ENCODE assay signal across 28 mouse cellular contexts in genomic region chr14:117122036-117122435, GRCm38 (mm10).
DNase-seq lines count a peak whose midpoint lies in the region; ATAC-seq and TF ChIP-seq lines count a peak whose summit lies in the region.
"Had no signal": no experiment of that assay in that cellular context is flagged by ENCODE, and none has a peak within 500 bp of the region (broad histone marks: within the 10 kb centered on the region; RNA-seq: fewer than 3 reads in every experiment).

No protein-coding gene starts in this region.

- H3K9ac ChIP-seq in hindbrain, postnatal 0 days (replicated peaks; ENCODE audit: low read length): no peak overlapping the region
- H3K9ac ChIP-seq in hindbrain, embryonic 16.5 days (ENCODE audit: low read depth, low read length): no peak overlapping the region
- no peak overlapping the region for H3K9ac ChIP-seq in midbrain, postnatal 0 days (replicated peaks; ENCODE audit: low read length, poor library complexity, severe bottlenecking)
- H3K9ac ChIP-seq in midbrain, embryonic 15.5 days: no peak overlapping the region
- H3K9ac ChIP-seq: embryonic facial prominence, embryonic 15.5 days; forebrain, embryonic 12.5 days; forebrain, postnatal 0 days; heart, embryonic 13.5 days; hindbrain, embryonic 15.5 days; intestine, embryonic 15.5 days; liver, embryonic 12.5 days; liver, postnatal 0 days; midbrain, embryonic 12.5 days had no signal

- WGBS in hindbrain, postnatal 0 days: 37% methylated on average over 1 of the region's 1 CpGs
- WGBS in hindbrain, embryonic 16.5 days: 52% methylated on average over 1 of the region's 1 CpGs
- 23% methylated on average over 1 of the region's 1 CpGs for WGBS in midbrain, postnatal 0 days
- 31% methylated on average over 1 of the region's 1 CpGs for WGBS in midbrain, embryonic 15.5 days

- no peak overlapping the region for H3K27ac ChIP-seq in hindbrain, postnatal 0 days
- H3K27ac ChIP-seq in hindbrain, embryonic 16.5 days (ENCODE audit: low read depth, low read length): no peak overlapping the region
- no peak overlapping the region for H3K27ac ChIP-seq in midbrain, postnatal 0 days (ENCODE audit: low read depth, low read length)
- H3K27ac ChIP-seq in midbrain, embryonic 15.5 days: no peak overlapping the region
- H3K27ac ChIP-seq: embryonic facial prominence, embryonic 15.5 days; forebrain, embryonic 12.5 days; heart, embryonic 13.5 days; hindbrain, embryonic 10.5 days; hindbrain, embryonic 15.5 days; intestine, embryonic 15.5 days; kidney, postnatal 0 days; liver, embryonic 12.5 days; midbrain, embryonic 12.5 days had no signal

- TF ChIP-seq CTCF in hindbrain, postnatal 0 days (IDR thresholded peaks at IDR 0.05; ENCODE audit: low read depth): no peak
- no peak for TF ChIP-seq CTCF in midbrain, postnatal 0 days (IDR thresholded peaks at IDR 0.05)

- H3K4me3 ChIP-seq in hindbrain, postnatal 0 days (ENCODE audit: low read length): no peak overlapping the region
- no peak overlapping the region for H3K4me3 ChIP-seq in hindbrain, embryonic 16.5 days (ENCODE audit: low read length)
- no peak overlapping the region for H3K4me3 ChIP-seq in midbrain, postnatal 0 days (ENCODE audit: low read depth, low read length)
- no peak overlapping the region for H3K4me3 ChIP-seq in midbrain, embryonic 15.5 days
- H3K4me3 ChIP-seq: embryonic facial prominence, embryonic 15.5 days; forebrain, embryonic 12.5 days; heart, embryonic 13.5 days; hindbrain, embryonic 10.5 days; hindbrain, embryonic 15.5 days; intestine, embryonic 15.5 days; liver, embryonic 12.5 days; megakaryocyte, embryonic 14.5 days; midbrain, embryonic 12.5 days had no signal

- no peaks in the 10 kb centered on the region for H3K9me3 ChIP-seq in hindbrain, postnatal 0 days (ENCODE audit: low read length)
- no peaks in the 10 kb centered on the region for H3K9me3 ChIP-seq in hindbrain, embryonic 16.5 days (ENCODE audit: control insufficient read depth, low read length)
- no peaks in the 10 kb centered on the region for H3K9me3 ChIP-seq in midbrain, postnatal 0 days (ENCODE audit: low read length)
- H3K9me3 ChIP-seq in midbrain, embryonic 15.5 days: no peaks in the 10 kb centered on the region
- H3K9me3 ChIP-seq: embryonic facial prominence, embryonic 15.5 days; forebrain, embryonic 12.5 days; heart, embryonic 13.5 days; hindbrain, embryonic 10.5 days; hindbrain, embryonic 15.5 days; intestine, embryonic 15.5 days; liver, embryonic 12.5 days; megakaryocyte, embryonic 14.5 days; midbrain, embryonic 12.5 days had no signal

- ATAC-seq in hindbrain, postnatal 0 days: no peak
- no peak for ATAC-seq in hindbrain, embryonic 16.5 days
- ATAC-seq in midbrain, postnatal 0 days (ENCODE audit: low FRiP score): no peak
- ATAC-seq in midbrain, embryonic 15.5 days (replicated peaks): no peak
- ATAC-seq: CD4-positive, CD25-positive, alpha-beta regulatory T cell, adult 4 months; forebrain, postnatal 0 days; intestine, embryonic 15.5 days; liver, embryonic 12.5 days; liver, postnatal 0 days had no signal

- no peak overlapping the region for H3K4me2 ChIP-seq in hindbrain, postnatal 0 days (ENCODE audit: low read depth, low read length)
- H3K4me2 ChIP-seq in hindbrain, embryonic 16.5 days (ENCODE audit: low read length): no peak overlapping the region
- no peak overlapping the region for H3K4me2 ChIP-seq in midbrain, postnatal 0 days (ENCODE audit: low read depth, low read length, poor library complexity, severe bottlenecking)
- no peak overlapping the region for H3K4me2 ChIP-seq in midbrain, embryonic 15.5 days
- H3K4me2 ChIP-seq: embryonic facial prominence, embryonic 15.5 days; forebrain, embryonic 12.5 days; heart, embryonic 13.5 days; hindbrain, embryonic 15.5 days; intestine, embryonic 15.5 days; liver, embryonic 12.5 days; midbrain, embryonic 12.5 days had no signal

- intact Hi-C loops in heart, postnatal 36 days (cut with DNase I): no loop called here

- no peaks in the 10 kb centered on the region for H3K36me3 ChIP-seq in hindbrain, postnatal 0 days (ENCODE audit: insufficient read depth, low read length)
- H3K36me3 ChIP-seq in hindbrain, embryonic 16.5 days (ENCODE audit: control insufficient read depth, insufficient read depth, low read length): no peaks in the 10 kb centered on the region
- H3K36me3 ChIP-seq in midbrain, postnatal 0 days (ENCODE audit: insufficient read depth, low read length): no peaks in the 10 kb centered on the region
- no peaks in the 10 kb centered on the region for H3K36me3 ChIP-seq in midbrain, embryonic 15.5 days (replicated peaks)
- H3K36me3 ChIP-seq: embryonic facial prominence, embryonic 15.5 days; forebrain, embryonic 12.5 days; heart, embryonic 13.5 days; hindbrain, embryonic 10.5 days; hindbrain, embryonic 15.5 days; intestine, embryonic 15.5 days; liver, embryonic 12.5 days; midbrain, embryonic 12.5 days had no signal

- no peaks in the 10 kb centered on the region for H3K4me1 ChIP-seq in hindbrain, postnatal 0 days (ENCODE audit: insufficient read depth, low read length)
- no peaks in the 10 kb centered on the region for H3K4me1 ChIP-seq in hindbrain, embryonic 16.5 days (ENCODE audit: control insufficient read depth, insufficient read depth, low read depth, low read length)
- no peaks in the 10 kb centered on the region for H3K4me1 ChIP-seq in midbrain, postnatal 0 days (ENCODE audit: insufficient read depth, low read length)
- no peaks in the 10 kb centered on the region for H3K4me1 ChIP-seq in midbrain, embryonic 15.5 days
- H3K4me1 ChIP-seq: embryonic facial prominence, embryonic 15.5 days; forebrain, embryonic 12.5 days; heart, embryonic 13.5 days; hindbrain, embryonic 10.5 days; hindbrain, embryonic 15.5 days; intestine, embryonic 15.5 days; liver, embryonic 12.5 days; megakaryocyte, embryonic 14.5 days; midbrain, embryonic 12.5 days had no signal

- DNase-seq in heart, adult 18-20 months: peak; percentile 10 to 22
- DNase-seq in heart, postnatal 36 days: no peak
- DNase-seq in hindbrain, postnatal 0 days (ENCODE audit: low spot score): peak; percentile 4
- peak; percentile 17 for DNase-seq in midbrain, postnatal 0 days (ENCODE audit: low spot score)
- no peak for DNase-seq in thymus, postnatal 25 days
- DNase-seq: adrenal gland, postnatal 25 days; cerebellum, adult 8-10 months; embryo, embryonic 11 days; forebrain, postnatal 0 days; gastrocnemius, postnatal 14 days; kidney, adult 2 months; layer of hippocampus, postnatal 36 days; left cerebral cortex, postnatal 4 days; liver, postnatal 0 days; lung, postnatal 4 days had no signal

- no peaks in the 10 kb centered on the region for H3K27me3 ChIP-seq in hindbrain, postnatal 0 days (ENCODE audit: insufficient read depth, low read length)
- no peaks in the 10 kb centered on the region for H3K27me3 ChIP-seq in hindbrain, embryonic 16.5 days (replicated peaks; ENCODE audit: control insufficient read depth, insufficient read depth, low read length)
- no peaks in the 10 kb centered on the region for H3K27me3 ChIP-seq in midbrain, postnatal 0 days (ENCODE audit: insufficient read depth, low read length)
- H3K27me3 ChIP-seq in midbrain, embryonic 15.5 days (replicated peaks): no peaks in the 10 kb centered on the region
- H3K27me3 ChIP-seq: embryonic facial prominence, embryonic 15.5 days; forebrain, embryonic 12.5 days; heart, embryonic 13.5 days; hindbrain, embryonic 15.5 days; intestine, embryonic 15.5 days; liver, embryonic 12.5 days; megakaryocyte, embryonic 14.5 days; midbrain, embryonic 12.5 days had no signal

Comparison
In these comparisons a context has a peak if more than half of its experiments do, and no peak if none do; other contexts are left out.
1. DNase-seq: peak in heart, adult 18-20 months (2 of 2), hindbrain, postnatal 0 days (single experiment) and midbrain, postnatal 0 days (single experiment); none in heart, postnatal 36 days (0 of 2) and thymus, postnatal 25 days (single experiment).